Comparison of ENCODE assay signal across 17 mouse cellular contexts in genomic region chr4:82412651-82413050, GRCm38 (mm10).
DNase-seq lines count a peak whose midpoint lies in the region; ATAC-seq and TF ChIP-seq lines count a peak whose summit lies in the region.
"Had no signal": no experiment of that assay in that cellular context is flagged by ENCODE, and none has a peak within 500 bp of the region (broad histone marks: within the 10 kb centered on the region; RNA-seq: fewer than 3 reads in every experiment).

No protein-coding gene starts in this region.

- no peak for ATAC-seq in kidney, postnatal 0 days (replicated peaks; ENCODE audit: low FRiP score, low read depth)
- no peak for ATAC-seq in heart, embryonic 16.5 days (replicated peaks; ENCODE audit: extremely low read depth, insufficient read depth, low FRiP score)
- ATAC-seq in monocyte, adult 5-6 weeks (replicated peaks; ENCODE audit: insufficient number of reproducible peaks, low FRiP score, low TSS enrichment, poor library complexity, severe bottlenecking): no peak
- ATAC-seq: inflammation-experienced regulatory T-cells, adult 6 months had no signal

- no peaks in the 10 kb centered on the region for H3K9me3 ChIP-seq in kidney, postnatal 0 days (replicated peaks; ENCODE audit: low read length)
- H3K9me3 ChIP-seq in heart, embryonic 16.5 days (replicated peaks; ENCODE audit: control insufficient read depth, low read length): no peaks in the 10 kb centered on the region
- H3K9me3 ChIP-seq: forebrain, embryonic 12.5 days; liver, embryonic 13.5 days had no signal

- H3K79me2 ChIP-seq in heart, adult 2 months (replicated peaks; ENCODE audit: control insufficient read depth, insufficient read depth, low read length): peaks cover 7% of the 10 kb centered on the region; the same call in 1 of the 2 replicates
- peaks cover 57% of the 10 kb centered on the region for H3K79me2 ChIP-seq in myocyte (ENCODE audit: control insufficient read depth, insufficient read depth)

- H3K9ac ChIP-seq in heart, adult 2 months (ENCODE audit: low read depth, low read length): no peak overlapping the region
- 0 out of 2 replicates have a peak overlapping the region, but pooled peaks have one; percentile 5 for H3K9ac ChIP-seq in kidney, postnatal 0 days (ENCODE audit: low read depth, low read length)
- peak overlapping the region; percentile 2; the same call in 1 of the 2 replicates for H3K9ac ChIP-seq in heart, embryonic 16.5 days (ENCODE audit: low read length)
- H3K9ac ChIP-seq: forebrain, embryonic 12.5 days; liver, embryonic 13.5 days had no signal

- H3K4me2 ChIP-seq in kidney, postnatal 0 days (ENCODE audit: low read length): 0 out of 2 replicates have a peak overlapping the region, but pooled peaks have one; percentile 11
- no peak overlapping the region; the same call in 1 of the 2 replicates for H3K4me2 ChIP-seq in heart, embryonic 16.5 days (ENCODE audit: low read depth, low read length)
- peak overlapping the region; percentile 52 for H3K4me2 ChIP-seq in myocyte (ENCODE audit: low read depth)
- H3K4me2 ChIP-seq: forebrain, embryonic 12.5 days; liver, embryonic 13.5 days had no signal

- 47% methylated on average over 7 of the region's 7 CpGs for WGBS in heart, adult 2 months
- WGBS in kidney, postnatal 0 days: 65% methylated on average over 7 of the region's 7 CpGs
- WGBS in heart, embryonic 16.5 days: 65% methylated on average over 7 of the region's 7 CpGs

- TF ChIP-seq EP300 in heart, adult 2 months (IDR thresholded peaks at IDR 0.05; ENCODE audit: insufficient read depth, low read depth, low read length): no peak

- TF ChIP-seq POLR2A in heart, adult 2 months (IDR thresholded peaks at IDR 0.05; ENCODE audit: insufficient read depth, low read depth, low read length): no peak
- TF ChIP-seq POLR2A in myocyte (IDR thresholded peaks at IDR 0.05; ENCODE audit: insufficient read length, low read depth): no peak

- peaks cover 26% of the 10 kb centered on the region for H3K4me1 ChIP-seq in heart, adult 2 months (ENCODE audit: control insufficient read depth, insufficient read depth, low read length)
- H3K4me1 ChIP-seq in kidney, postnatal 0 days (replicated peaks; ENCODE audit: insufficient read depth, low read length): 0 out of 2 replicates have a peak, but pooled peaks cover 16% of the 10 kb centered on the region
- H3K4me1 ChIP-seq in heart, embryonic 16.5 days (ENCODE audit: control insufficient read depth, insufficient read depth, low read length): peaks cover 41% of the 10 kb centered on the region

- peaks cover 34% of the 10 kb centered on the region for H3K36me3 ChIP-seq in heart, adult 2 months (ENCODE audit: control insufficient read depth, insufficient read depth, low read length)
- no peaks in the 10 kb centered on the region for H3K36me3 ChIP-seq in kidney, postnatal 0 days (ENCODE audit: insufficient read depth, low read length)
- H3K36me3 ChIP-seq in heart, embryonic 16.5 days (ENCODE audit: control insufficient read depth, insufficient read depth): no peaks in the 10 kb centered on the region; the same call in 1 of the 2 replicates
- H3K36me3 ChIP-seq in myocyte (ENCODE audit: control insufficient read depth, insufficient read depth): no peaks in the 10 kb centered on the region
- H3K36me3 ChIP-seq: forebrain, embryonic 12.5 days; G1E; liver, embryonic 13.5 days had no signal

- no peaks in the 10 kb centered on the region for H3K27me3 ChIP-seq in heart, adult 2 months (ENCODE audit: control insufficient read depth, insufficient read depth, low read length)
- no peaks in the 10 kb centered on the region for H3K27me3 ChIP-seq in kidney, postnatal 0 days (ENCODE audit: insufficient read depth, low read length)
- H3K27me3 ChIP-seq in heart, embryonic 16.5 days (ENCODE audit: control insufficient read depth, insufficient read depth, low read length): no peaks in the 10 kb centered on the region
- no peaks in the 10 kb centered on the region for H3K27me3 ChIP-seq in myocyte (ENCODE audit: control insufficient read depth, insufficient read depth, insufficient read length)
- H3K27me3 ChIP-seq: forebrain, embryonic 12.5 days; liver, embryonic 13.5 days had no signal

- no peak overlapping the region for H3K4me3 ChIP-seq in heart, adult 2 months
- no peak overlapping the region for H3K4me3 ChIP-seq in kidney, postnatal 0 days (replicated peaks; ENCODE audit: low read depth, low read length)
- no peak overlapping the region for H3K4me3 ChIP-seq in heart, embryonic 16.5 days (ENCODE audit: low read length)
- no peak overlapping the region for H3K4me3 ChIP-seq in myocyte
- H3K4me3 ChIP-seq: forebrain, embryonic 12.5 days; liver, embryonic 13.5 days had no signal

- TF ChIP-seq CTCF in heart, adult 2 months (IDR thresholded peaks at IDR 0.05): no peak
- TF ChIP-seq CTCF in kidney, postnatal 0 days (IDR thresholded peaks at IDR 0.05; ENCODE audit: low read depth): no peak

- peak overlapping the region; percentile 49 for H3K27ac ChIP-seq in heart, adult 2 months
- H3K27ac ChIP-seq in kidney, postnatal 0 days: peak overlapping the region; percentile 72
- H3K27ac ChIP-seq in heart, embryonic 16.5 days (ENCODE audit: low read length): peak overlapping the region; percentile 67
- H3K27ac ChIP-seq: forebrain, embryonic 12.5 days; liver, embryonic 13.5 days had no signal

- intact Hi-C loops in heart, adult 2 months (cut with DNase I): no loop called here
- intact Hi-C loops in left cerebral cortex, postnatal 36 days (cut with DNase I): no loop called here

- no peak for DNase-seq in heart, adult 2 months
- DNase-seq in heart, adult 8-10 months (ENCODE audit: low spot score): no peak
- no peak for DNase-seq in kidney, postnatal 0 days (ENCODE audit: low spot score)
- no peak for DNase-seq in kidney, adult 8-10 months
- no peak for DNase-seq in left cerebral cortex, postnatal 36 days (ENCODE audit: low spot score in 2 of 2)
- DNase-seq: B cell, adult 2 months; cerebellum, adult 8-10 months; embryo, embryonic 11 days; gastrocnemius, postnatal 14 days; liver, embryonic 13.5 days; spleen, adult 18-20 months had no signal

- H3ac ChIP-seq in myocyte (ENCODE audit: control insufficient read depth, insufficient read length): no peak overlapping the region

TF ChIP-seq in myocyte, 11 proteins besides CTCF, POLR2A, EP300 and RAD21:
- TF ChIP-seq CEBPB (IDR thresholded peaks at IDR 0.05; ENCODE audit: insufficient read depth, poor library complexity, severe bottlenecking) (no peak), TCF12 (IDR thresholded peaks at IDR 0.05; ENCODE audit: insufficient read depth, poor library complexity, severe bottlenecking) (no peak), MYOG (IDR thresholded peaks at IDR 0.05; ENCODE audit: control insufficient read depth in 1 of 3, insufficient read depth in 1 of 3, insufficient read length in 2 of 3, low read depth in 2 of 3) (no peak)
